Mouse (Mus musculus): ENCODE results near the gene Slc8b1. TPM values are rescaled to one million over a fixed set of nuclear protein-coding genes. Genes with fewer than 3 reads are reported as not detected.

The Slc8b1 gene
- total and polyA plus RNA-seq, 3 experiments: 3.2 to 5.8 (median 5.1) TPM

DNA sequence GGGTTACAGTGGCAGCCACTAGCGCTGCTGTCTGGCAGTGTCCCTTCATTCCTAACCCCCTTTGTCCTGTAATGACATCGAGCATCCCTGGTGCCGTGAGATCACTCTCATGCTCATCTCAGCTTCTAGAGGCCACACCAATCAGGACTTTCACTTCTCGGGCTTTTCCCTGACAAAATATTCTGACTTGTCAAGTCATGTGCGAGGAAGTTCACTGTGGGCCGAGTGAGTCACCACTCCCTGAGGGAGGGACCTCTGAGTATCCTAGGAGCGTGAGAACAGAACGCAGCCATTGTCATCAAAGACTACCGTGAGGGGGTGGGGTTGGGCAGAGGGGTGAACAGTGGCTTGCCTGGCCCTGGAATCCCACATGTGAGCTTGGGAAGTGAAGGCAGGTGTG lies 6.6 kb downstream of the Slc8b1 start:
- Histone ChIP-seq H3K9ac (ENCODE audit: insufficient read depth, low read depth) (no peak overlapping the region), H3K4me3 (replicated peaks in 1 of 3; ENCODE audit: low read depth in 2 of 3, low read length in 2 of 3, poor library complexity in 1 of 3) (peak overlapping the region in 1 of 3 experiments; percentile 6), H3K4me2 (ENCODE audit: insufficient read depth, low read depth, poor library complexity, severe bottlenecking) (no peak overlapping the region), H3K4me1 (ENCODE audit: control insufficient read depth in 1 of 2, insufficient read depth in 2 of 2) (peaks cover 20 to 55% of the 10 kb centered on the region in 2 experiments), H3K27me3 (replicated peaks) (no peaks in the 10 kb centered on the region), H3K36me3 (replicated peaks in 1 of 2; ENCODE audit: control insufficient read depth in 1 of 2, insufficient read depth in 1 of 2, low read length in 1 of 2) (peaks cover 9 to 47% of the 10 kb centered on the region in 2 experiments), H3K9me3 (replicated peaks; ENCODE audit: low read length) (no peaks in the 10 kb centered on the region), H3K79me2 (replicated peaks; ENCODE audit: control insufficient read depth, extremely low read depth, insufficient read depth, poor library complexity, severe bottlenecking) (no peaks in the 10 kb centered on the region), H3K27ac (ENCODE audit: insufficient read depth, low read depth) (0 out of 2 replicates have a peak overlapping the region, but pooled peaks have one; percentile 10)
- in situ Hi-C loops (cut with MboI; ENCODE audit: low pct_ligation_motif_present, low pct_unique_long_range_greater_than_20kb, low sequenced_read_pairs): loop anchor here (5.0 to 25.0 kb wide), 2 partner anchors 90 to 195 kb away; partner anchors contain the start of gene Dtx1
- TF ChIP-seq ELF1 (IDR thresholded peaks at IDR 0.05; ENCODE audit: low read depth, low read length) (0 out of 2 replicates have a peak, but pooled peaks have one; percentile 26), MAX (IDR thresholded peaks at IDR 0.05; ENCODE audit: low read length) (peak; percentile 77), POLR2A (IDR thresholded peaks at IDR 0.05; ENCODE audit: low read depth, low read length) (no peak), JUND (conservative IDR thresholded peaks at IDR 0.05; ENCODE audit: low read depth, low read length) (peak; percentile 50; the same call in 1 of the 2 replicates), EP300 (IDR thresholded peaks at IDR 0.05; ENCODE audit: low read length) (peak; percentile 74), CHD2 (IDR thresholded peaks at IDR 0.05; ENCODE audit: low read length) (no peak; the same call in 1 of the 2 replicates), NELFE (IDR thresholded peaks at IDR 0.05; ENCODE audit: low read depth, low read length) (no peak), RCOR1 (conservative IDR thresholded peaks at IDR 0.05; ENCODE audit: low read depth, low read length) (peak; percentile 72; the same call in 1 of the 2 replicates), MAZ (IDR thresholded peaks at IDR 0.05; ENCODE audit: low read depth, low read length) (peak; percentile 62; the same call in 1 of the 2 replicates), TBP (conservative IDR thresholded peaks at IDR 0.05; ENCODE audit: low read depth, low read length) (no peak), USF2 (conservative IDR thresholded peaks at IDR 0.05; ENCODE audit: low read depth, low read length) (no peak), JUN (IDR thresholded peaks at IDR 0.05; ENCODE audit: insufficient read depth, low read depth, low read length) (peak; percentile 77), NRF1 (IDR thresholded peaks at IDR 0.05; ENCODE audit: low read depth, low read length) (no peak), BHLHE40 (IDR thresholded peaks at IDR 0.05; ENCODE audit: low read depth, low read length) (peak; percentile 99), ZKSCAN1 (IDR thresholded peaks at IDR 0.05; ENCODE audit: borderline replicate concordance, low read depth, low read length) (no peak), E2F4 (IDR thresholded peaks at IDR 0.05; ENCODE audit: insufficient replicate concordance, low read depth, low read length) (no peak), SMC3 (IDR thresholded peaks at IDR 0.05; ENCODE audit: low read depth, low read length) (no peak), USF1 (IDR thresholded peaks at IDR 0.05; ENCODE audit: low read depth, low read length) (no peak), PAX5 (IDR thresholded peaks at IDR 0.05; ENCODE audit: low read length) (no peak), GABPA (IDR thresholded peaks at IDR 0.05; ENCODE audit: insufficient replicate concordance, low read depth, low read length) (no peak), RAD21 (IDR thresholded peaks at IDR 0.05; ENCODE audit: low read depth, low read length) (no peak), ZC3H11A (IDR thresholded peaks at IDR 0.05; ENCODE audit: low read depth, low read length) (no peak), UBTF (IDR thresholded peaks at IDR 0.05; ENCODE audit: low read depth, low read length) (no peak), HCFC1 (IDR thresholded peaks at IDR 0.05; ENCODE audit: low read depth, low read length) (peak; percentile 35; the same call in 1 of the 2 replicates), CHD1 (IDR thresholded peaks at IDR 0.05; ENCODE audit: low read depth, low read length) (no peak), ETS1 (conservative IDR thresholded peaks at IDR 0.05; ENCODE audit: low read depth, low read length) (peak; percentile 98), ZMIZ1 (IDR thresholded peaks at IDR 0.05; ENCODE audit: low read depth, low read length) (no peak), SIN3A (IDR thresholded peaks at IDR 0.05; ENCODE audit: low read length) (0 out of 2 replicates have a peak, but pooled peaks have one; percentile 49), TCF12 (IDR thresholded peaks at IDR 0.05; ENCODE audit: low read depth, low read length) (peak; percentile 65; the same call in 1 of the 2 replicates), POLR2AphosphoS2 (IDR thresholded peaks at IDR 0.05; ENCODE audit: low read depth, low read length) (no peak), MYC (IDR thresholded peaks at IDR 0.05; ENCODE audit: low read depth, low read length) (0 out of 2 replicates have a peak, but pooled peaks have one; percentile 33), IRF4 (IDR thresholded peaks at IDR 0.05; ENCODE audit: low read depth, low read length) (peak; percentile 78), ZNF384 (IDR thresholded peaks at IDR 0.05; ENCODE audit: low read depth, low read length) (no peak), MXI1 (IDR thresholded peaks at IDR 0.05; ENCODE audit: low read depth, low read length) (peak; percentile 30; the same call in 1 of the 2 replicates), KAT2A (IDR thresholded peaks at IDR 0.05; ENCODE audit: insufficient replicate concordance, low read length) (no peak), CTCF (conservative IDR thresholded peaks at IDR 0.05 in 1 of 2, IDR thresholded peaks at IDR 0.05 in 1 of 2; ENCODE audit: low read depth in 2 of 2, low read length in 2 of 2) (no peak), MEF2A (IDR thresholded peaks at IDR 0.05; ENCODE audit: borderline replicate concordance, low read depth, low read length) (peak; percentile 69; the same call in 1 of the 2 replicates), MAFK (IDR thresholded peaks at IDR 0.05; ENCODE audit: insufficient replicate concordance, low read length) (peak; percentile 41; the same call in 1 of the 2 replicates)
- peak; percentile 91 for DNase-seq (ENCODE audit: extremely low read depth)
- dilution Hi-C loops (cut with MboI; ENCODE audit: extremely low pct_ligation_motif_present, extremely low pct_unique_long_range_greater_than_20kb, low sequenced_read_pairs): no loop called here
